Mouse (Mus musculus): ENCODE data around the gene Lmtk2. TPM values are rescaled to one million over a fixed set of nuclear protein-coding genes. Genes with fewer than 3 reads are reported as not detected.

Lmtk2 gene
- polyA plus RNA-seq, 1 experiment from 2014 or later = 3.1 TPM

GRCm38 (mm10) chr5:144200616-144201015, 100.4 kb downstream of the Lmtk2 start:
- Histone ChIP-seq H3K4me1 (replicated peaks) (no peaks in the 10 kb centered on the region), H3K4me2 (no peak overlapping the region), H3K27me3 (no peaks in the 10 kb centered on the region), H3K27ac (no peak overlapping the region), H3K9me3 (replicated peaks) (no peaks in the 10 kb centered on the region), H3K36me3 (peaks cover 24% of the 10 kb centered on the region), H3K9ac (no peak overlapping the region), H3K4me3 (no peak overlapping the region)
- 62% methylated on average over 11 of the region's 11 CpGs for WGBS
- no peak for ATAC-seq (replicated peaks; ENCODE audit: insufficient number of reproducible peaks, insufficient read depth, low FRiP score, low read depth)

DNA sequence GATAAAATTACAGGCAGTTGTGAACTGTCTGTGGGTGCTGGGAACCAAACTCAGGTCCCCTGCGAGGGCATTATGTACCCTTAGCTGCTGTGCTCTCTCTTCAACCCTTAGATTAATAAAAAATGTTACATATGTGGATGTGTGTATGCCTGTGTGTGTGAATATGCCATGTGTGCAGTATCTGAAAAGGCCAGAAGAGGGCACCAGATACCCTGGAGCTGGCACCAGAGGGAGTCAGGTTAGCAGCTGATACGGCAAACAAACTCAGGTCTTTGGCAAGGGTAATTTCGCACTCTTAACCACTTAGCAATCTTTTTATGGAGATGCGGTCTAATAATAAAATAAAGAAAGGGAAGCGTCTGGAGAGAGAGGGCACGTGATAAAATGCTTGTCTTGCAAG, 102.2 kb downstream of the Lmtk2 start:
- no peak overlapping the region for H3K9ac ChIP-seq
- no peaks in the 10 kb centered on the region for H3K4me1 ChIP-seq (replicated peaks)
- no peak overlapping the region for H3K4me3 ChIP-seq
- no peak for ATAC-seq (replicated peaks; ENCODE audit: insufficient number of reproducible peaks, insufficient read depth, low FRiP score, low read depth)
- peaks cover 30% of the 10 kb centered on the region for H3K36me3 ChIP-seq
- no peaks in the 10 kb centered on the region for H3K27me3 ChIP-seq
- H3K9me3 ChIP-seq (replicated peaks) = no peaks in the 10 kb centered on the region
- WGBS = 89% methylated on average over 6 of the region's 6 CpGs
- H3K4me2 ChIP-seq = no peak overlapping the region
- no peak overlapping the region for H3K27ac ChIP-seq

DNA sequence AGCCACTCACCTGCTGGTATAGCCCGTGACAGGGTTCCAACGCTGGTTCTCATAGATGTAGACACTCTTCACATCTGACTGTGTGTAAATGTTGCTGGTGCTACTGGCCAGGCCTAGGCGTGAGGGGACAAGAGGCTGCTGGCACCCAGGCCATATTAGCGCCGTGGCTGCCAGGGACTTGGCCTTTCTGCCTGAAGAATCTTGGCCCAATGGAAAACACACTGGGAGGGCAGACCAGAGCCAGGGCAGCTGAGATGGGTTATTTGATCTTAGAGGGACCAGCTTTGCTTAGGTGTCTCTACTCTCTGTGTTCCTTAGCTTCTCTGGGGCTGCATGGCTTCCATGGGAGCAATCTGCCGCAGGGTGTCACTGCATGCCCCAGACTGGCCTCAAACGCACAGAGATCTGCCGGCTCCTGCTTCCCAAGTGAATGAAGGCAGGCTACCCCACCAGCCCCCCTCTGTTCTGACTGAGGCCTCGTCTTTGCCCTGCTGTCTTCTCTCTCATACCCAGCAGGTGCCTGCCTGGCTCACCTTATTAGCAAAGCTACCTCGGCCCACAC, 103.2 kb downstream of the Lmtk2 start:
- no peak overlapping the region for H3K4me2 ChIP-seq
- ATAC-seq (replicated peaks; ENCODE audit: insufficient number of reproducible peaks, insufficient read depth, low FRiP score, low read depth) = no peak
- H3K36me3 ChIP-seq = peaks cover 38% of the 10 kb centered on the region
- H3K9me3 ChIP-seq (replicated peaks) = no peaks in the 10 kb centered on the region
- WGBS = 87% methylated on average over 10 of the region's 10 CpGs
- H3K4me3 ChIP-seq = no peak overlapping the region
- H3K27ac ChIP-seq = no peak overlapping the region
- H3K4me1 ChIP-seq (replicated peaks) = no peaks in the 10 kb centered on the region
- no peaks in the 10 kb centered on the region for H3K27me3 ChIP-seq
- no peak overlapping the region for H3K9ac ChIP-seq

DNA sequence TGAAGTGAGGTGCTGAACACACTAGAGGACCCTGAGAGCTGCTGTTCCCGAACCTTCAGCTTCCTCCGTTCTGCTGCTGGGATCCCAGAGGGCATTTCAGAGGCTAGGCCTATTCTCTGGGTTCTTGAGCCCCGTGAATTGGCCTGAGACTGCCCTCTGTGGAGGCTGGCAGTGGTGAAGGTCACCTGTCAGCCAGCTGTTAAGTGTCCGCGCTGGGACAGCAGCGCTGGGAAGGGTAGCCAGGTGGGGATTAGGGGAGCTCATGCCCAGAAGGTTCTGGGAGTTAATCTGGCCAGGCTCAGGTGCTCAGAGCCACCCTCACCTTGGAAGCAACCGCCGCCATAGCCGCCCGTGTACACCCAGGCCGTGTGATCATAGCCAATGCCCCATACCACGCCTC, 104.1 kb downstream of the Lmtk2 start:
- H3K9ac ChIP-seq = no peak overlapping the region
- peaks cover 38% of the 10 kb centered on the region for H3K36me3 ChIP-seq

GRCm38 (mm10) chr5:144204911-144205310, 104.7 kb downstream of the Lmtk2 start:
- Histone ChIP-seq H3K27me3 (no peaks in the 10 kb centered on the region), H3K36me3 (peaks cover 44% of the 10 kb centered on the region), H3K4me1 (replicated peaks) (no peaks in the 10 kb centered on the region), H3K9ac (no peak overlapping the region), H3K4me2 (no peak overlapping the region), H3K4me3 (no peak overlapping the region), H3K27ac (no peak overlapping the region), H3K9me3 (replicated peaks) (no peaks in the 10 kb centered on the region)
- WGBS = 82% methylated on average over 10 of the region's 10 CpGs
- no peak for ATAC-seq (replicated peaks; ENCODE audit: insufficient number of reproducible peaks, insufficient read depth, low FRiP score, low read depth)

More for the DNA sequence above, 104.1 kb downstream of the Lmtk2 start:
- Histone ChIP-seq H3K27me3 (no peaks in the 10 kb centered on the region), H3K4me2 (no peak overlapping the region), H3K4me1 (replicated peaks) (no peaks in the 10 kb centered on the region), H3K4me3 (no peak overlapping the region), H3K9me3 (replicated peaks) (no peaks in the 10 kb centered on the region), H3K27ac (no peak overlapping the region)
- ATAC-seq (replicated peaks; ENCODE audit: insufficient number of reproducible peaks, insufficient read depth, low FRiP score, low read depth) = no peak
- WGBS = 92% methylated on average over 12 of the region's 12 CpGs

DNA sequence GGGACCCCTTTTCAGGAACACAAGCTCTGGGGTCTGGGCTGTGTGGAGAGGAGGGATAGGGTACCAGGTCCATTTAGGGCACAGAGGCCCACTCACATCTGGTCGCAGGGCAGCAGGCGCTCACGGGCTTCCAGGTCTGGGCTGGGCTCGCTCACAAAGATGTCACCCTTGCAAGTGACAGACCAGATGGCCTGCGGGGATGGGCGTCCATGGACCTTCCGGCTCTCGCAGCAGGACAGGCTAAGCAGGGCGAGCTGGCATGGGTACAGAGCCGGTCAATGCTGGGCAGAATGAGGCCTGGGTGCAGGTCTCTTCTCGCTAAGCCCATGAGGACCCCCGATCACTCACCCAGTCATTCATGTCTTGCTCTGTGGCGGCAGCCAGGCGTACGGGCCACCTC, 105.8 kb downstream of the Lmtk2 start:
- Histone ChIP-seq H3K4me3 (no peak overlapping the region), H3K9ac (no peak overlapping the region), H3K27ac (no peak overlapping the region), H3K9me3 (replicated peaks) (no peaks in the 10 kb centered on the region), H3K4me1 (replicated peaks) (no peaks in the 10 kb centered on the region), H3K36me3 (peaks cover 54% of the 10 kb centered on the region), H3K27me3 (no peaks in the 10 kb centered on the region), H3K4me2 (no peak overlapping the region)
- no peak for ATAC-seq (replicated peaks; ENCODE audit: insufficient number of reproducible peaks, insufficient read depth, low FRiP score, low read depth)
- WGBS = 94% methylated on average over 15 of the region's 15 CpGs

DNA sequence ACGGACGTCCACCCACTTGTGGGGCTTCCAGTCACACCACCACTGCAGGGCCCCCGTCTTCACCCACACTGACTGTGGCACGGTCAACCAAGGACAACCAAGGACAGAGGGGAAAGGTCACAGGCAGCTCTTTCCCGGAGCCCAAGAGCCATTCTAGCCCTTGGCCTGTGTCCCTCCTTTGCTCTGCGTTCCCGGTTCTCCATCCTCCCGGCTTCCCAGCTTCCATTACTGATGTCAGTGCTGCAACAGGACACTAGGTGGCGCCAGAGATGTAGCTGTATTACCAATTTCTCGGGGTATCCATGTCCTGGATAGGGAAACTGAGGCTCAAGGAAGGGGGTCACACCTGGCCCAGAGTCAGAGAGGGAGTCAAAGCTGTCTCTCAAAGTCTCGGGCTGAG, 107.2 kb downstream of the Lmtk2 start:
- peaks cover 54% of the 10 kb centered on the region for H3K36me3 ChIP-seq
- ATAC-seq (replicated peaks; ENCODE audit: insufficient number of reproducible peaks, insufficient read depth, low FRiP score, low read depth) = no peak
- no peaks in the 10 kb centered on the region for H3K4me1 ChIP-seq (replicated peaks)

DNA sequence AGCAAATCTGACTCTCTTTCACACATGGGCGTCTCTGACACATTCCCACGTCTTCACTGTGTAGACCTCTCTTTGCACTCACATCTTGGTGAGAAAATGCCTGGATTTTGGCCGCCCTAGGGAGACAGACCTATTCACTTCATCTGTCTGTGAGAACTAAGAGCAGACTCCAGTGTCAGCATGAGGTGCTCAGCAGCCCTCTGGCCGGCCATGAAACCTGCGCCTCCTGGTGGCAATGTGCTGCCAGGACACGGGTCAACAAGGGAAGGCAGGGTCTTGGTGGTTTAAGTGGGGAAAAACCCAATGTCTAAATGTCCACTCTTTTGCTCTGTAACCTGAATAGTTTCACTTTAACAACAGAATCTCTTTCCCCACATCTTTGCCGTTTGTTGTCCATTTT, 114.2 kb downstream of the Lmtk2 start:
- Histone ChIP-seq H3K9ac (no peak overlapping the region), H3K27ac (no peak overlapping the region), H3K9me3 (replicated peaks) (no peaks in the 10 kb centered on the region), H3K4me3 (no peak overlapping the region), H3K4me1 (replicated peaks) (no peaks in the 10 kb centered on the region), H3K4me2 (no peak overlapping the region), H3K27me3 (no peaks in the 10 kb centered on the region), H3K36me3 (peaks cover 34% of the 10 kb centered on the region)
- WGBS = 28% methylated on average over 7 of the region's 7 CpGs
- no peak for ATAC-seq (replicated peaks; ENCODE audit: insufficient number of reproducible peaks, insufficient read depth, low FRiP score, low read depth)

More for the DNA sequence above, 107.2 kb downstream of the Lmtk2 start:
- no peak overlapping the region for H3K4me2 ChIP-seq
- no peaks in the 10 kb centered on the region for H3K9me3 ChIP-seq (replicated peaks)
- no peak overlapping the region for H3K9ac ChIP-seq
- H3K27me3 ChIP-seq = no peaks in the 10 kb centered on the region
- 46% methylated on average over 11 of the region's 11 CpGs for WGBS
- H3K27ac ChIP-seq = no peak overlapping the region
- H3K4me3 ChIP-seq = no peak overlapping the region

DNA sequence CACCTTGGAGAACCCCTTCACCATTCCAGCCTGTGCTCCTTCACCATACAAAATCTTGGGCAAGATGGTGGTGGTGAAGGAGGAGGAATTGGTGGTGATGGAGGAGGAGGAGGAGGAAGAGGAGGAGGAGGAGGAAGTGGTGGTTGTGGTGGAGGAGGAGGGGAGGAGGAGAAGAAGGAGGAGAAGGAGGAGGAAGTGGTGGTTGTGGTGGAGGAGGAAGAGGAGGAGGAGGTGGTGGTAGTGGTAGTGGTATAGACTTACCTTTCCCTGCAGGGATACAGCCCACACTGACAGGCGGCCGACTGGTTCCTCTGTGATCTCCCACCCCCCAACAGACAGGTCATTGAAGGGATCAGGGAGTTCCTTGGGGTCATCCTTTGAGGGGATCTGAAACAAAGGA, 115.8 kb downstream of the Lmtk2 start:
- H3K4me2 ChIP-seq = no peak overlapping the region
- no peaks in the 10 kb centered on the region for H3K4me1 ChIP-seq (replicated peaks)
- H3K4me3 ChIP-seq = no peak overlapping the region
- WGBS = 70% methylated on average over 2 of the region's 2 CpGs
- H3K9me3 ChIP-seq (replicated peaks) = no peaks in the 10 kb centered on the region
- H3K27ac ChIP-seq = no peak overlapping the region
- ATAC-seq (replicated peaks; ENCODE audit: insufficient number of reproducible peaks, insufficient read depth, low FRiP score, low read depth) = no peak
- no peak overlapping the region for H3K9ac ChIP-seq
- H3K36me3 ChIP-seq = peaks cover 21% of the 10 kb centered on the region
- no peaks in the 10 kb centered on the region for H3K27me3 ChIP-seq

DNA sequence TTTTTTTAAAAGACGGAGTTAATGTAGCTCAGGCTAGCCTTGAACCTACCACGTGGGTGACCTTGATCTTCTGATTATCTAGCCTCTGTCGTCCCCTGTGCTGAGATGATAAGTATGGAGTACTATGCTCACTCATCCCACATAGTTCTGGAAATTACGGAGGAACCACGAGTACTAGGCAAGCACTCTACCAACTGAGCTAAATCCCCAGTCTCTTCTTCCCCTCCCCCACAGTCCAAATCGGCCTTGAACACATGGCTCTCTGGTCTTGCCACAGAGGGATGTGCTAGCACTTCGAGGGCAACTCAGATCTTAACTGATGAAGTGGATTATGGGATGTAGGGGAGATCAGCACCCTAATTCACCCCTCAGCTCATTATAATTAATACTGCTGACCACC, 117.8 kb downstream of the Lmtk2 start:
- H3K9ac ChIP-seq = no peak overlapping the region
- H3K4me1 ChIP-seq (replicated peaks) = peaks cover 10% of the 10 kb centered on the region
- H3K36me3 ChIP-seq = peaks cover 14% of the 10 kb centered on the region; the same call in 1 of the 2 replicates
- H3K27me3 ChIP-seq = no peaks in the 10 kb centered on the region
- no peak overlapping the region for H3K4me2 ChIP-seq
- H3K9me3 ChIP-seq (replicated peaks) = no peaks in the 10 kb centered on the region
- no peak for ATAC-seq (replicated peaks; ENCODE audit: insufficient number of reproducible peaks, insufficient read depth, low FRiP score, low read depth)
- H3K4me3 ChIP-seq = no peak overlapping the region
- no peak overlapping the region for H3K27ac ChIP-seq
- 76% methylated on average over 7 of the region's 7 CpGs for WGBS

DNA sequence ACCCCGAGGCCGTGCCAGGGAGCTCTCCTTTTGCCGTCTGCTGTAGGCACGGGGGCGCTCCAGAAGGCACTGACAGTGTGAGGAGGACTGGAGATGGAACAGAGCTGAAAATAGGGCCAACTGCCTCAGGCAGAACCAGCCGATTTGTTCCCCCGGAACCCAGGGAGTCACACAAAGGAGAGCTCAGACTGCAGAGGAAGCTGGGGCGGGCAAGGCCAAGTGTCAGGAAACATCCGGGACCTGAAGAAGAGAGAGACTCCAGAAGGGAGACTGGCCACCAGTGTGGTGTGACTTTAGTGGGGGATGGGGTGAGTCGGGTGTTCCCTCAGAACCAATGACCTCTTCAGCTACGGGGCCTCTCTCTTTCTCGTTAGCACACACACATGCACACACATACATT, 119.1 kb downstream of the Lmtk2 start:
- H3K9ac ChIP-seq = no peak overlapping the region
- no peak overlapping the region for H3K4me3 ChIP-seq
- H3K36me3 ChIP-seq = 0 out of 2 replicates have a peak, but pooled peaks cover 3% of the 10 kb centered on the region
- no peaks in the 10 kb centered on the region for H3K27me3 ChIP-seq
- no peak for ATAC-seq (replicated peaks; ENCODE audit: insufficient number of reproducible peaks, insufficient read depth, low FRiP score, low read depth)
- no peak overlapping the region for H3K4me2 ChIP-seq
- H3K9me3 ChIP-seq (replicated peaks) = no peaks in the 10 kb centered on the region
- H3K27ac ChIP-seq = no peak overlapping the region
- WGBS = 66% methylated on average over 12 of the region's 12 CpGs
- H3K4me1 ChIP-seq (replicated peaks) = peaks cover 10% of the 10 kb centered on the region

GRCm38 (mm10) chr5:144219936-144220335, 119.7 kb downstream of the Lmtk2 start:
- Histone ChIP-seq H3K9ac (no peak overlapping the region), H3K27ac (no peak overlapping the region), H3K4me3 (no peak overlapping the region), H3K4me1 (replicated peaks) (peaks cover 12% of the 10 kb centered on the region), H3K36me3 (0 out of 2 replicates have a peak, but pooled peaks cover 2% of the 10 kb centered on the region), H3K4me2 (no peak overlapping the region), H3K27me3 (no peaks in the 10 kb centered on the region), H3K9me3 (replicated peaks) (no peaks in the 10 kb centered on the region)
- ATAC-seq (replicated peaks; ENCODE audit: insufficient number of reproducible peaks, insufficient read depth, low FRiP score, low read depth) = no peak
- WGBS = 89% methylated on average over 5 of the region's 5 CpGs

All from heart, embryonic 15.5 days (tissue).